Mouse (Mus musculus) hindbrain, embryonic 14.5 days (tissue): Measurements from ENCODE around the gene Afap1. TPM values are rescaled to one million over a fixed set of nuclear protein-coding genes. Genes with fewer than 3 reads are reported as not detected.

Experiments used
- ATAC-seq: fragments of 200-750 bp; cut with Nextera tagmentation; 2 replicates; pipeline ENCODE4 v1.8.0; 2017; ENCODE audit warnings: moderate number of reproducible peaks, mild to moderate bottlenecking, moderate TSS enrichment, moderate library complexity; ENCODE audit not compliant: low FRiP score
- DNase-seq: peaks from one replicate; pipeline ENCODE4 v3.0.0-alpha.2; 2015; ENCODE audit warnings: low spot score
- H3K27ac ChIP-seq: fragments of 300-500 bp; sonication (generic); 2 replicates; pipeline ENCODE4 v1.5.1; 2014; ENCODE audit warnings: mild to moderate bottlenecking, moderate library complexity
- H3K27me3 ChIP-seq: fragments of 300-500 bp; sonication (generic); 2 replicates; pipeline ENCODE4 v1.6.1; 2014; ENCODE audit warnings: mild to moderate bottlenecking, low read length, mixed read lengths; ENCODE audit not compliant: control insufficient read depth, insufficient read depth
- H3K36me3 ChIP-seq: fragments of 300-500 bp; sonication (generic); replicated peaks from 2 replicates; pipeline ENCODE4 v1.6.1; 2014; ENCODE audit not compliant: control insufficient read depth, insufficient read depth
- H3K4me1 ChIP-seq: fragments of 300-500 bp; sonication (generic); replicated peaks from 2 replicates; pipeline ENCODE4 v1.6.1; 2014; ENCODE audit warnings: antibody characterized with exemption, low read length, mixed read lengths; ENCODE audit not compliant: control insufficient read depth, insufficient read depth
- H3K4me2 ChIP-seq: fragments of 300-500 bp; sonication (generic); replicated peaks from 2 replicates; pipeline ENCODE4 v1.6.1; 2014; ENCODE audit warnings: mild to moderate bottlenecking, moderate library complexity
- H3K4me3 ChIP-seq: fragments of 300-500 bp; sonication (generic); replicated peaks from 2 replicates; pipeline ENCODE4 v1.5.1; 2014; ENCODE audit warnings: mild to moderate bottlenecking, low read length
- H3K9ac ChIP-seq: fragments of 300-500 bp; sonication (generic); 2 replicates; pipeline ENCODE4 v1.6.1; 2014
- H3K9me3 ChIP-seq: fragments of 300-500 bp; sonication (generic); 2 replicates; pipeline ENCODE4 v1.6.1; 2016; ENCODE audit warnings: low read length; ENCODE audit not compliant: control insufficient read depth
- WGBS: fragments of 180-500 bp; shearing (Covaris S2); extraction: QIAGEN DNeasy Blood & Tissue Kit; methylation state at CpG from one replicate; pipeline ENCODE4 v1.1.7; 2014; 5-methylcytosine and 5-hydroxymethylcytosine counted together
- polyA plus RNA-seq: library from polyadenylated mRNA; unstranded; fragments of >200 nt; fragmentation: Nextera tagmentation; extraction: Ambion mirVana; gene quantifications from 2 replicates; pipeline ENCODE4 v1.2.1, GENCODE M21; 2014

The Afap1 gene
- polyA plus RNA-seq, 1 experiment from 2014 or later: 72.3 TPM

DNA sequence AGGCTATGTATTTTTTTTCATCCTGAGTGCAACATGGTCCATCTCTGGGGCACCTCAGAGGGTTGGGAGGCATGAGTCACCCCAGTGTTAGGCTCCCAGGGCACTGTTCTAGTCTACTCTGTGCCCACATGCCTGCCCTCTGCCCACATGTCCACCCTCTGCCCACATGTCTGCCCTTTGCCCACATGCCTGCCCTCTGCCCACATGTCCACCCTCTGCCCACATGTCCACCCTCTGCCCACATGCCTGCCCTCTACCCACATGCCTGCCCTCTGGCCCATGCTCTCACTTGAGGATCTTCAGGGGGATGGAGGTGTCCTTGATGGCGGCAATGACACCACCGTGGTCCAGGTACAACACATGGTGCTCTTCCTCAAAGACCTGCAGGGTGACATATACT is 150.0 kb downstream of the Afap1 start:
- WGBS: 90% methylated on average over 2 of the region's 2 CpGs
- H3K9ac ChIP-seq: no peak overlapping the region
- no peak overlapping the region for H3K27ac ChIP-seq
- DNase-seq (no peak), ATAC-seq (no peak)
- H3K4me2 ChIP-seq: no peak overlapping the region
- no peaks in the 10 kb centered on the region for H3K9me3 ChIP-seq
- no peaks in the 10 kb centered on the region for H3K27me3 ChIP-seq
- H3K4me1 ChIP-seq: peaks cover 15% of the 10 kb centered on the region
- H3K36me3 ChIP-seq: no peaks in the 10 kb centered on the region
- no peak overlapping the region for H3K4me3 ChIP-seq

Other genes with a start within 250 kb of the Afap1 start
- 17.2 and 18.1 TPM in 2 replicates for gene Htra3, start 213.5 kb upstream of the Afap1 start, polyA plus RNA-seq
- 2.5 and 3.0 TPM in 2 replicates for gene Sh3tc1, start 153.3 kb upstream of the Afap1 start, polyA plus RNA-seq
- 19.9 and 22.3 TPM in 2 replicates for gene Ablim2, start 135.4 kb upstream of the Afap1 start, polyA plus RNA-seq